In genomic region chr4:97773791-97774190, GRCm38 (mm10) we compare ENCODE assay signal across 10 mouse cellular contexts. TPM values are rescaled to one million over a fixed set of nuclear protein-coding genes. Genes with fewer than 3 reads are reported as not detected.
A peak's percentile ranks its signal among the peaks of the same experiment; 100 is the strongest.
DNase-seq lines count a peak whose midpoint lies in the region; ATAC-seq and TF ChIP-seq lines count a peak whose summit lies in the region.
"Had no signal": no experiment of that assay in that cellular context is flagged by ENCODE, and none has a peak within 500 bp of the region (broad histone marks: within the 10 kb centered on the region; RNA-seq: fewer than 3 reads in every experiment).

No protein-coding gene starts in this region.

- no peaks in the 10 kb centered on the region for H3K36me3 ChIP-seq in kidney, embryonic 14.5 days (ENCODE audit: control insufficient read depth, insufficient read depth, low read length)
- no peaks in the 10 kb centered on the region for H3K36me3 ChIP-seq in intestine, embryonic 16.5 days (ENCODE audit: control insufficient read depth, insufficient read depth, low read length)
- no peaks in the 10 kb centered on the region for H3K36me3 ChIP-seq in midbrain, postnatal 0 days (ENCODE audit: insufficient read depth, low read length)

- no peaks in the 10 kb centered on the region for H3K4me1 ChIP-seq in kidney, embryonic 14.5 days (ENCODE audit: control insufficient read depth, insufficient read depth, low read length)
- H3K4me1 ChIP-seq in embryonic fibroblast, embryonic 13.5 days (ENCODE audit: control insufficient read depth, insufficient read depth, low read length): peaks cover 2% of the 10 kb centered on the region; the same call in 1 of the 2 replicates
- H3K4me1 ChIP-seq in intestine, embryonic 16.5 days (ENCODE audit: control insufficient read depth, insufficient read depth, low read length): peaks cover 16% of the 10 kb centered on the region
- 0 out of 2 replicates have a peak, but pooled peaks cover 2% of the 10 kb centered on the region for H3K4me1 ChIP-seq in midbrain, postnatal 0 days (ENCODE audit: insufficient read depth, low read length)

- no peak overlapping the region; the same call in 1 of the 2 replicates for H3K4me3 ChIP-seq in kidney, embryonic 14.5 days (ENCODE audit: low read length)
- no peak overlapping the region; the same call in 1 of the 2 replicates for H3K4me3 ChIP-seq in embryonic fibroblast, embryonic 13.5 days (ENCODE audit: insufficient read depth, low read length)
- peak overlapping the region; percentile 18 for H3K4me3 ChIP-seq in intestine, embryonic 16.5 days (ENCODE audit: low read length)
- H3K4me3 ChIP-seq in midbrain, postnatal 0 days (ENCODE audit: low read depth, low read length): peak overlapping the region; percentile 45; the same call in 1 of the 2 replicates

- no peak for TF ChIP-seq CTCF in embryonic fibroblast, embryonic 13.5 days (IDR thresholded peaks at IDR 0.05; ENCODE audit: borderline replicate concordance, insufficient read depth, low read length)
- no peak for TF ChIP-seq CTCF in midbrain, postnatal 0 days (IDR thresholded peaks at IDR 0.05)

- WGBS in kidney, embryonic 14.5 days: 60% methylated on average over 2 of the region's 2 CpGs
- WGBS in intestine, embryonic 16.5 days: 67% methylated on average over 2 of the region's 2 CpGs
- WGBS in midbrain, postnatal 0 days: 49% methylated on average over 2 of the region's 2 CpGs

- no peaks in the 10 kb centered on the region for H3K9me3 ChIP-seq in kidney, embryonic 14.5 days (ENCODE audit: control insufficient read depth, low read length)
- H3K9me3 ChIP-seq in intestine, embryonic 16.5 days (ENCODE audit: control insufficient read depth, low read length): no peaks in the 10 kb centered on the region
- no peaks in the 10 kb centered on the region for H3K9me3 ChIP-seq in midbrain, postnatal 0 days (ENCODE audit: low read length)
- H3K9me3 ChIP-seq: megakaryocyte, embryonic 14.5 days had no signal

- intact Hi-C loops in left cerebral cortex, postnatal 36 days (cut with DNase I): loop anchor here (2.0 to 10.0 kb wide), 4 partner anchors 17 to 189 kb away; no protein-coding TSS in a partner anchor

- H3K27ac ChIP-seq in kidney, embryonic 14.5 days (ENCODE audit: low read depth, low read length): no peak overlapping the region; the same call in 1 of the 2 replicates
- peak overlapping the region; percentile 57 for H3K27ac ChIP-seq in embryonic fibroblast, embryonic 13.5 days (ENCODE audit: insufficient read depth, low read length)
- H3K27ac ChIP-seq in intestine, embryonic 16.5 days (ENCODE audit: low read length): peak overlapping the region; percentile 65
- no peak overlapping the region for H3K27ac ChIP-seq in midbrain, postnatal 0 days (ENCODE audit: low read depth, low read length)

- peaks cover 13% of the 10 kb centered on the region for H3K27me3 ChIP-seq in kidney, embryonic 14.5 days (ENCODE audit: control insufficient read depth, insufficient read depth, low read length)
- H3K27me3 ChIP-seq in intestine, embryonic 16.5 days (replicated peaks; ENCODE audit: control insufficient read depth, insufficient read depth, low read length): no peaks in the 10 kb centered on the region
- peaks cover 25% of the 10 kb centered on the region for H3K27me3 ChIP-seq in midbrain, postnatal 0 days (ENCODE audit: insufficient read depth, low read length)

- no peak overlapping the region for H3K9ac ChIP-seq in kidney, embryonic 14.5 days (ENCODE audit: low read depth, low read length)
- no peak overlapping the region for H3K9ac ChIP-seq in intestine, embryonic 16.5 days (ENCODE audit: low read depth, low read length)
- H3K9ac ChIP-seq in midbrain, postnatal 0 days (replicated peaks; ENCODE audit: low read length, poor library complexity, severe bottlenecking): no peak overlapping the region

- no peak for TF ChIP-seq POLR2A in embryonic fibroblast, embryonic 13.5 days (IDR thresholded peaks at IDR 0.05; ENCODE audit: low read depth, low read length)

- ATAC-seq in kidney, embryonic 14.5 days (ENCODE audit: low FRiP score, low TSS enrichment): no peak
- no peak for ATAC-seq in intestine, embryonic 16.5 days
- no peak for ATAC-seq in midbrain, postnatal 0 days (ENCODE audit: low FRiP score)

- peak overlapping the region; percentile 68; the same call in 1 of the 2 replicates for H3K4me2 ChIP-seq in kidney, embryonic 14.5 days (replicated peaks; ENCODE audit: low read depth, low read length)
- peak overlapping the region; percentile 48 for H3K4me2 ChIP-seq in intestine, embryonic 16.5 days (ENCODE audit: low read depth, low read length)
- peak overlapping the region; percentile 58 for H3K4me2 ChIP-seq in midbrain, postnatal 0 days (ENCODE audit: low read depth, low read length, poor library complexity, severe bottlenecking)

- no peak for DNase-seq in kidney, adult 8-10 months
- no peak for DNase-seq in midbrain, postnatal 0 days (ENCODE audit: low spot score)
- no peak for DNase-seq in adrenal gland, adult 2 months
- DNase-seq in thymus, postnatal 10 days (ENCODE audit: low spot score in 2 of 2): no peak
- no peak for DNase-seq in left cerebral cortex, postnatal 36 days (ENCODE audit: low spot score in 2 of 2)

RNA-seq across cellular contexts. Expression of gene Nfia, which starts 1.3 kb away (rescaled TPM):
- polyA plus RNA-seq in kidney, embryonic 14.5 days (2014; fragmentation: Nextera tagmentation; extraction: Ambion mirVana): 25.9 and 32.1 TPM in 2 replicates
- polyA plus RNA-seq in embryonic fibroblast, embryonic 13.5 days (2011; ENCODE audit: insufficient read length, low read depth, missing spikeins): 22.0 and 53.0 TPM in 2 replicates
- polyA plus RNA-seq in intestine, embryonic 16.5 days (2015; fragmentation: Nextera tagmentation; extraction: Ambion mirVana): 23.7 and 24.0 TPM in 2 replicates
- 45.9 and 51.7 TPM in 2 replicates for total RNA-seq in midbrain, postnatal 0 days (2014; rRNA removed)
- 29.9 and 35.7 TPM in 2 replicates for polyA plus RNA-seq in midbrain, postnatal 0 days (2015; fragmentation: Nextera tagmentation; extraction: Ambion mirVana)
- total RNA-seq in adrenal gland, adult 2 months (2021): 100 to 1,000 TPM; 132 to 174 TPM
- 60.7 and 83.3 TPM in 2 replicates for polyA plus RNA-seq in adrenal gland, adult 2 months (2012; rRNA removed)
- total RNA-seq in left cerebral cortex, postnatal 36 days (2021): 10 to 100 TPM; 62.9 to 75.3 TPM

RNA-seq across cellular contexts. Expression of gene E130114P18Rik, which starts 4.1 kb away (rescaled TPM):
- polyA plus RNA-seq in kidney, embryonic 14.5 days (2014; fragmentation: Nextera tagmentation; extraction: Ambion mirVana): 0.35 and 0.71 TPM in 2 replicates
- polyA plus RNA-seq in embryonic fibroblast, embryonic 13.5 days (2011; ENCODE audit: insufficient read length, low read depth, missing spikeins): 0.77 TPM in 1 of 2 replicates, not detected in the other
- polyA plus RNA-seq in intestine, embryonic 16.5 days (2015; fragmentation: Nextera tagmentation; extraction: Ambion mirVana): 2.5 and 2.6 TPM in 2 replicates
- total RNA-seq in midbrain, postnatal 0 days (2014; rRNA removed): 8.4 and 13.5 TPM in 2 replicates
- 13.7 and 16.2 TPM in 2 replicates for polyA plus RNA-seq in midbrain, postnatal 0 days (2015; fragmentation: Nextera tagmentation; extraction: Ambion mirVana)
- total RNA-seq in adrenal gland, adult 2 months (2021): not detected
- 0.07 TPM in 1 of 2 replicates, not detected in the other for polyA plus RNA-seq in adrenal gland, adult 2 months (2012; rRNA removed)
- 1 to 10 TPM; 5.0 to 5.9 TPM for total RNA-seq in left cerebral cortex, postnatal 36 days (2021)
- polyA plus RNA-seq: spleen, adult 2 months had no signal

Comparison
In these comparisons a context has a peak if more than half of its experiments do, and no peak if none do; other contexts are left out.
1. H3K27ac ChIP-seq: peak in embryonic fibroblast, embryonic 13.5 days (single experiment) and intestine, embryonic 16.5 days (single experiment); none in kidney, embryonic 14.5 days (single experiment) and midbrain, postnatal 0 days (single experiment).
2. H3K4me3 ChIP-seq: peak in intestine, embryonic 16.5 days (single experiment) and midbrain, postnatal 0 days (single experiment); none in kidney, embryonic 14.5 days (single experiment) and embryonic fibroblast, embryonic 13.5 days (single experiment).
3. Peak in every context shown above with its lines, with median percentiles within 50 percentile points of each other: H3K4me2 ChIP-seq.